Mouse (Mus musculus): Measurements from ENCODE around the gene Ddx4. TPM values are rescaled to one million over a fixed set of nuclear protein-coding genes. Genes with fewer than 3 reads are reported as not detected.
"Not testable (repeated sequence)": the region's sequence is repeated elsewhere in the genome, so short reads cannot be mapped to it uniquely, and the experiment has no call there.

The Ddx4 gene
- polyA plus RNA-seq, 1 experiment = not detected

GRCm38 (mm10) chr13:112621592-112621991, 30.7 kb downstream of the Ddx4 start:
- 60% methylated on average over 3 of the region's 3 CpGs for WGBS
- H3K4me3 ChIP-seq (ENCODE audit: insufficient read depth, low read depth, low read length) = no peak overlapping the region
- H3K27ac ChIP-seq (ENCODE audit: insufficient read depth, low read depth, low read length) = no peak overlapping the region
- TF ChIP-seq POLR2A (IDR thresholded peaks at IDR 0.05; ENCODE audit: insufficient read depth, low read depth, low read length) (no peak), CTCF (IDR thresholded peaks at IDR 0.05; ENCODE audit: insufficient read depth, low read depth, low read length) (no peak)
- no peaks in the 10 kb centered on the region for H3K4me1 ChIP-seq (ENCODE audit: control insufficient read depth, insufficient read depth, low read length)

- no peaks in the 10 kb centered on the region for H3K4me1 ChIP-seq (ENCODE audit: control insufficient read depth, insufficient read depth, low read length)
- no peak overlapping the region for H3K4me3 ChIP-seq (ENCODE audit: insufficient read depth, low read depth, low read length)
- TF ChIP-seq POLR2A (IDR thresholded peaks at IDR 0.05; ENCODE audit: insufficient read depth, low read depth, low read length) (no peak), CTCF (IDR thresholded peaks at IDR 0.05; ENCODE audit: insufficient read depth, low read depth, low read length) (no peak)
- no peak overlapping the region for H3K27ac ChIP-seq (ENCODE audit: insufficient read depth, low read depth, low read length)
- 88% methylated on average over 3 of the region's 3 CpGs for WGBS
These were observed 43.7 kb downstream of the Ddx4 start for GRCm38 (mm10) chr13:112608606-112609005.

- TF ChIP-seq CTCF (IDR thresholded peaks at IDR 0.05; ENCODE audit: insufficient read depth, low read depth, low read length) (no peak), POLR2A (IDR thresholded peaks at IDR 0.05; ENCODE audit: insufficient read depth, low read depth, low read length) (no peak)
- Histone ChIP-seq H3K4me1 (ENCODE audit: control insufficient read depth, insufficient read depth, low read length) (no peaks in the 10 kb centered on the region), H3K27ac (ENCODE audit: insufficient read depth, low read depth, low read length) (no peak overlapping the region), H3K4me3 (ENCODE audit: insufficient read depth, low read depth, low read length) (no peak overlapping the region)
- 69% methylated on average over 4 of the region's 4 CpGs for WGBS
These were observed 47.9 kb downstream of the Ddx4 start for GRCm38 (mm10) chr13:112604411-112604810.

- H3K4me1 ChIP-seq (ENCODE audit: control insufficient read depth, insufficient read depth, low read length) = no peaks in the 10 kb centered on the region
- WGBS = 93% methylated on average over 1 of the region's 1 CpGs
- no peak overlapping the region for H3K4me3 ChIP-seq (ENCODE audit: insufficient read depth, low read depth, low read length)
- TF ChIP-seq POLR2A (IDR thresholded peaks at IDR 0.05; ENCODE audit: insufficient read depth, low read depth, low read length) = no peak
- no peak for TF ChIP-seq CTCF (IDR thresholded peaks at IDR 0.05; ENCODE audit: insufficient read depth, low read depth, low read length)
- H3K27ac ChIP-seq (ENCODE audit: insufficient read depth, low read depth, low read length) = no peak overlapping the region
These were observed 48.4 kb downstream of the Ddx4 start for GRCm38 (mm10) chr13:112603839-112604238.

GRCm38 (mm10) chr13:112602607-112603006, 49.7 kb downstream of the Ddx4 start:
- Histone ChIP-seq H3K27ac (ENCODE audit: insufficient read depth, low read depth, low read length) (no peak overlapping the region), H3K4me1 (ENCODE audit: control insufficient read depth, insufficient read depth, low read length) (no peaks in the 10 kb centered on the region), H3K4me3 (ENCODE audit: insufficient read depth, low read depth, low read length) (no peak overlapping the region)
- TF ChIP-seq POLR2A (IDR thresholded peaks at IDR 0.05; ENCODE audit: insufficient read depth, low read depth, low read length) (no peak), CTCF (IDR thresholded peaks at IDR 0.05; ENCODE audit: insufficient read depth, low read depth, low read length) (no peak)
- 92% methylated on average over 2 of the region's 2 CpGs for WGBS

- whole genome bisulfite sequencing = 97% methylated on average over 6 of the region's 8 CpGs
- H3K4me1 ChIP-seq (ENCODE audit: control insufficient read depth, insufficient read depth, low read length); H3K4me3 ChIP-seq (ENCODE audit: insufficient read depth, low read depth, low read length); H3K27ac ChIP-seq (ENCODE audit: insufficient read depth, low read depth, low read length): not testable (repeated sequence)
These were observed 58.0 kb downstream of the Ddx4 start, which contains the start of gene Il31ra for GRCm38 (mm10) chr13:112594260-112594659. Gene Il31ra, minus strand, starts transcription at chr13:112594360.

- no peak overlapping the region for H3K4me3 ChIP-seq (ENCODE audit: insufficient read depth, low read depth, low read length)
- 53% methylated on average over 2 of the region's 2 CpGs for WGBS
- no peak overlapping the region for H3K27ac ChIP-seq (ENCODE audit: insufficient read depth, low read depth, low read length)
- TF ChIP-seq CTCF (IDR thresholded peaks at IDR 0.05; ENCODE audit: insufficient read depth, low read depth, low read length) = no peak
- no peak for TF ChIP-seq POLR2A (IDR thresholded peaks at IDR 0.05; ENCODE audit: insufficient read depth, low read depth, low read length)
- H3K4me1 ChIP-seq (ENCODE audit: control insufficient read depth, insufficient read depth, low read length) = no peaks in the 10 kb centered on the region
These were observed 62.0 kb downstream of the Ddx4 start for GRCm38 (mm10) chr13:112590254-112590653.

- H3K4me1 ChIP-seq (ENCODE audit: control insufficient read depth, insufficient read depth, low read length) = no peaks in the 10 kb centered on the region
- no peak overlapping the region for H3K27ac ChIP-seq (ENCODE audit: insufficient read depth, low read depth, low read length)
- no peak overlapping the region for H3K4me3 ChIP-seq (ENCODE audit: insufficient read depth, low read depth, low read length)
- TF ChIP-seq POLR2A (IDR thresholded peaks at IDR 0.05; ENCODE audit: insufficient read depth, low read depth, low read length) = no peak
- no peak for TF ChIP-seq CTCF (IDR thresholded peaks at IDR 0.05; ENCODE audit: insufficient read depth, low read depth, low read length)
These were observed 62.6 kb downstream of the Ddx4 start for GRCm38 (mm10) chr13:112589625-112590024.

GRCm38 (mm10) chr13:112584556-112585237, 67.6 kb downstream of the Ddx4 start:
- Histone ChIP-seq H3K27ac (ENCODE audit: insufficient read depth, low read depth, low read length) (no peak overlapping the region), H3K4me3 (ENCODE audit: insufficient read depth, low read depth, low read length) (no peak overlapping the region), H3K4me1 (ENCODE audit: control insufficient read depth, insufficient read depth, low read length) (peaks cover 2% of the 10 kb centered on the region; the same call in 1 of the 2 replicates)
- 52% methylated on average over 7 of the region's 7 CpGs for WGBS
- no peak for TF ChIP-seq POLR2A (IDR thresholded peaks at IDR 0.05; ENCODE audit: insufficient read depth, low read depth, low read length)

- TF ChIP-seq POLR2A (IDR thresholded peaks at IDR 0.05; ENCODE audit: insufficient read depth, low read depth, low read length) = no peak
- no peak for TF ChIP-seq CTCF (IDR thresholded peaks at IDR 0.05; ENCODE audit: insufficient read depth, low read depth, low read length)
- Histone ChIP-seq H3K27ac (ENCODE audit: insufficient read depth, low read depth, low read length) (no peak overlapping the region), H3K4me3 (ENCODE audit: insufficient read depth, low read depth, low read length) (no peak overlapping the region), H3K4me1 (ENCODE audit: control insufficient read depth, insufficient read depth, low read length) (peaks cover 2% of the 10 kb centered on the region; the same call in 1 of the 2 replicates)
- 41% methylated on average over 8 of the region's 8 CpGs for WGBS
These were observed 70.0 kb downstream of the Ddx4 start for GRCm38 (mm10) chr13:112582291-112582690.

Measured in olfactory bulb, adult 2 months (tissue).